Mouse (Mus musculus) heart, embryonic 16.5 days (tissue): ENCODE measurements around the gene Mgat5. TPM values are rescaled to one million over a fixed set of nuclear protein-coding genes. Genes with fewer than 3 reads are reported as not detected.

Experiments
- ATAC-seq: fragments of 200-750 bp; cut with Nextera tagmentation; replicated peaks from 2 replicates; pipeline ENCODE4 v1.8.0; 2017; ENCODE audit warnings: moderate number of reproducible peaks; ENCODE audit not compliant: insufficient read depth, low FRiP score; ENCODE audit errors: extremely low read depth
- H3K27ac ChIP-seq: fragments of 300-500 bp; sonication (generic); 2 replicates; pipeline ENCODE4 v1.5.1; 2014; ENCODE audit warnings: mild to moderate bottlenecking, low read length, control low read depth, moderate library complexity
- H3K27me3 ChIP-seq: fragments of 300-500 bp; sonication (generic); 2 replicates; pipeline ENCODE4 v1.6.1; 2014; ENCODE audit warnings: low read length, mixed read lengths; ENCODE audit not compliant: control insufficient read depth, insufficient read depth
- H3K36me3 ChIP-seq: fragments of 300-500 bp; sonication (generic); 2 replicates; pipeline ENCODE4 v1.6.1; 2014; ENCODE audit not compliant: control insufficient read depth, insufficient read depth
- H3K4me1 ChIP-seq: fragments of 300-500 bp; sonication (generic); 2 replicates; pipeline ENCODE4 v1.6.1; 2014; ENCODE audit warnings: low read length, mixed read lengths; ENCODE audit not compliant: control insufficient read depth, insufficient read depth
- H3K4me2 ChIP-seq: fragments of 300-500 bp; sonication (generic); 2 replicates; pipeline ENCODE4 v1.6.1; 2014; ENCODE audit warnings: low read depth, mild to moderate bottlenecking, control low read depth, low read length
- H3K4me3 ChIP-seq: fragments of 300-500 bp; sonication (generic); 2 replicates; pipeline ENCODE4 v1.5.1; 2014; ENCODE audit warnings: mild to moderate bottlenecking, control low read depth, low read length
- H3K9ac ChIP-seq: fragments of 300-500 bp; sonication (generic); 2 replicates; pipeline ENCODE4 v1.6.1; 2014; ENCODE audit warnings: low read length, control low read depth
- H3K9me3 ChIP-seq: fragments of 300-500 bp; sonication (generic); replicated peaks from 2 replicates; pipeline ENCODE4 v1.6.1; 2016; ENCODE audit warnings: low read length; ENCODE audit not compliant: control insufficient read depth
- WGBS: fragments of 180-500 bp; shearing (Covaris S2); extraction: QIAGEN DNeasy Blood & Tissue Kit; methylation state at CpG from one replicate; pipeline ENCODE4 v1.1.7; 2014; 5-methylcytosine and 5-hydroxymethylcytosine counted together
- polyA plus RNA-seq: library from polyadenylated mRNA; unstranded; fragments of >200 nt; fragmentation: Nextera tagmentation; extraction: Ambion mirVana; gene quantifications from 2 replicates; pipeline ENCODE4 v1.2.1, GENCODE M21; 2015

Gene Mgat5
- polyA plus RNA-seq, 1 experiment from 2014 or later: 5.1 TPM

- H3K9me3 ChIP-seq: no peaks in the 10 kb centered on the region
- no peaks in the 10 kb centered on the region for H3K36me3 ChIP-seq
- no peak for ATAC-seq
- no peak overlapping the region for H3K9ac ChIP-seq
- H3K4me1 ChIP-seq: peaks cover 16% of the 10 kb centered on the region
- no peak overlapping the region for H3K27ac ChIP-seq
- H3K27me3 ChIP-seq: no peaks in the 10 kb centered on the region
- no peak overlapping the region for H3K4me3 ChIP-seq
- H3K4me2 ChIP-seq: no peak overlapping the region
- WGBS: 89% methylated on average over 1 of the region's 1 CpGs
Measured at GRCm38 (mm10) chr1:127441007-127441406, 236.2 kb downstream of the Mgat5 start.

- Histone ChIP-seq H3K4me1 (peaks cover 16% of the 10 kb centered on the region), H3K27me3 (no peaks in the 10 kb centered on the region), H3K27ac (no peak overlapping the region), H3K9ac (no peak overlapping the region), H3K4me2 (no peak overlapping the region), H3K4me3 (no peak overlapping the region), H3K9me3 (no peaks in the 10 kb centered on the region), H3K36me3 (0 out of 2 replicates have a peak, but pooled peaks cover 4% of the 10 kb centered on the region)
- 68% methylated on average over 3 of the region's 3 CpGs for WGBS
- no peak for ATAC-seq
Measured at GRCm38 (mm10) chr1:127441736-127442135, 236.9 kb downstream of the Mgat5 start.

- 28% methylated on average over 14 of the region's 14 CpGs for WGBS
- H3K36me3 ChIP-seq: peaks cover 14% of the 10 kb centered on the region
- H3K27me3 ChIP-seq: no peaks in the 10 kb centered on the region
- ATAC-seq: peak; percentile 63; the same call in 1 of the 2 replicates
- H3K4me1 ChIP-seq: peaks cover 16% of the 10 kb centered on the region
- H3K27ac ChIP-seq: 0 out of 2 replicates have a peak overlapping the region, but pooled peaks have one; percentile 31
- H3K4me3 ChIP-seq: no peak overlapping the region
- no peak overlapping the region for H3K9ac ChIP-seq
- H3K9me3 ChIP-seq: no peaks in the 10 kb centered on the region
- H3K4me2 ChIP-seq: no peak overlapping the region
Measured at GRCm38 (mm10) chr1:127442880-127443877, 238.4 kb downstream of the Mgat5 start.

- 53% methylated on average over 5 of the region's 5 CpGs for WGBS
- Histone ChIP-seq H3K4me1 (peaks cover 12% of the 10 kb centered on the region), H3K27ac (no peak overlapping the region), H3K9me3 (peaks cover 4% of the 10 kb centered on the region; the same call in 1 of the 2 replicates), H3K4me3 (no peak overlapping the region), H3K27me3 (no peaks in the 10 kb centered on the region), H3K36me3 (peaks cover 23% of the 10 kb centered on the region), H3K4me2 (no peak overlapping the region), H3K9ac (no peak overlapping the region)
- ATAC-seq: no peak
Measured at GRCm38 (mm10) chr1:127444836-127445485, 240.1 kb downstream of the Mgat5 start.

GRCm38 (mm10) chr1:127453397-127453796, 248.6 kb downstream of the Mgat5 start:
- Histone ChIP-seq H3K4me1 (no peaks in the 10 kb centered on the region), H3K36me3 (peaks cover 20% of the 10 kb centered on the region), H3K27me3 (no peaks in the 10 kb centered on the region), H3K9ac (no peak overlapping the region), H3K4me3 (no peak overlapping the region), H3K9me3 (peaks cover 2% of the 10 kb centered on the region; the same call in 1 of the 2 replicates), H3K27ac (no peak overlapping the region), H3K4me2 (no peak overlapping the region)
- ATAC-seq: no peak
- 91% methylated on average over 6 of the region's 6 CpGs for WGBS

GRCm38 (mm10) chr1:127459015-127459451, 254.2 kb downstream of the Mgat5 start:
- 17% methylated on average over 6 of the region's 6 CpGs for WGBS
- Histone ChIP-seq H3K4me1 (no peaks in the 10 kb centered on the region), H3K36me3 (no peaks in the 10 kb centered on the region), H3K9ac (no peak overlapping the region), H3K4me2 (no peak overlapping the region), H3K27me3 (no peaks in the 10 kb centered on the region), H3K9me3 (no peaks in the 10 kb centered on the region), H3K27ac (no peak overlapping the region), H3K4me3 (no peak overlapping the region)
- ATAC-seq: peak; percentile 66

GRCm38 (mm10) chr1:127459576-127459975, 254.8 kb downstream of the Mgat5 start:
- Histone ChIP-seq H3K4me3 (no peak overlapping the region), H3K4me2 (no peak overlapping the region), H3K9ac (no peak overlapping the region), H3K36me3 (no peaks in the 10 kb centered on the region), H3K4me1 (0 out of 2 replicates have a peak, but pooled peaks cover under 1% of the 10 kb centered on the region), H3K9me3 (no peaks in the 10 kb centered on the region), H3K27ac (no peak overlapping the region), H3K27me3 (no peaks in the 10 kb centered on the region)
- no peak for ATAC-seq
- WGBS: 88% methylated on average over 7 of the region's 7 CpGs

GRCm38 (mm10) chr1:127461017-127461416, 256.2 kb downstream of the Mgat5 start:
- no peaks in the 10 kb centered on the region for H3K27me3 ChIP-seq
- no peak overlapping the region for H3K4me3 ChIP-seq
- WGBS: 55% methylated on average over 9 of the region's 9 CpGs
- no peak overlapping the region for H3K9ac ChIP-seq
- H3K36me3 ChIP-seq: no peaks in the 10 kb centered on the region
- H3K27ac ChIP-seq: no peak overlapping the region
- no peaks in the 10 kb centered on the region for H3K9me3 ChIP-seq
- no peak for ATAC-seq
- no peak overlapping the region for H3K4me2 ChIP-seq
- peaks cover 11% of the 10 kb centered on the region for H3K4me1 ChIP-seq

- WGBS: 81% methylated on average over 6 of the region's 6 CpGs
- no peak for ATAC-seq
Measured at GRCm38 (mm10) chr1:127464041-127464440, 259.2 kb downstream of the Mgat5 start.

More at GRCm38 (mm10) chr1:127464041-127464440, 259.2 kb downstream of the Mgat5 start:
- peaks cover 11% of the 10 kb centered on the region for H3K4me1 ChIP-seq
- no peak overlapping the region for H3K4me2 ChIP-seq
- H3K27me3 ChIP-seq: no peaks in the 10 kb centered on the region
- H3K4me3 ChIP-seq: no peak overlapping the region
- no peak overlapping the region for H3K27ac ChIP-seq
- no peak overlapping the region for H3K9ac ChIP-seq
- H3K9me3 ChIP-seq: no peaks in the 10 kb centered on the region
- H3K36me3 ChIP-seq: no peaks in the 10 kb centered on the region
